Mouse (Mus musculus) kidney, adult 18-20 months (tissue): ENCODE measurements around the gene Fam172a.

Experiments
- DNase-seq: peaks from one replicate; pipeline ENCODE4 v3.0.0; 2021

Fam172a gene

DNA sequence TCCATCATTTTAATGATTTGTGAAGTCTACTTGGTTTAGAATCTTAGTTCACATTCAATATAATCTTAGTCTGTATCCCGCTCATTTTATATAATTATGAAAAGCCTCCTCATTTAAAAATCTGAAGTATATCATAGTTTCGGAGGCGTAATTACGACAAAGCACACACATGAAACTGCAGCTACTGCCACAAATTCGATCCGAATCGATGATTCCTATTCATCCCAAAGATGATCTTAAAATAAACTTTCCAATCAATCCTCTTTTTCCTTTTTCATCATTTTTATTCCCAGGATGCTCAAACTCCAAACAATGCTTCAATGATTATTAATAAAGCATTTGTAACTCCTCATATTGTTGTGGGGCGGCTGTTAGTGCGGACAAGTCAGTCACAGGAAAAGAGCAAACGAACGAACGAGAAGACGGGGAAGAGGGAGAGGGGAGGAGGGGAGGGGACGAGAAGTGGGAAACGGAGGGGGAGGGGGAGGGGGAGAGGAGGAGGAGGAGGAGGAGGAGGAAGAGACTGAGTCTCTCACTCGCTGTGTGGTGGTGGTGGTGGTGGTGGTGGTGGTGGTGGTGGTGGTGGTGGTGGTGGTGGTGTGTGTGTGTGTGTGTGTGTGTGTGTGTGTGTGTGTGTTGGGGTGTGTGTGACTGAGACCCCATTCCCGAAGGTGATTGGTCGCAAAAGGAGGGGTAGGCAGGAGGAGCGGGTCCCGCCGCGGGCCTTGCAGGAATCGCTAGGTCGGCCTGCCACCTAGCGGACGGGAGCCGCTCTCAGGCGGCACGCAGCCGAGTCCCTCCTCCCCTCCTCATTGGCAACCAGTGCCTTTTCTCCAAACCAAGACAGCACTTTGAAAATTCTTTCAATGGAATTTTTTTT lies 499.4 kb downstream of the Fam172a start:
- DNase-seq: peak; percentile 82

GRCm38 (mm10) chr13:78201871-78202565 lies 500.2 kb downstream of the Fam172a start:
- no peak for DNase-seq

DNA sequence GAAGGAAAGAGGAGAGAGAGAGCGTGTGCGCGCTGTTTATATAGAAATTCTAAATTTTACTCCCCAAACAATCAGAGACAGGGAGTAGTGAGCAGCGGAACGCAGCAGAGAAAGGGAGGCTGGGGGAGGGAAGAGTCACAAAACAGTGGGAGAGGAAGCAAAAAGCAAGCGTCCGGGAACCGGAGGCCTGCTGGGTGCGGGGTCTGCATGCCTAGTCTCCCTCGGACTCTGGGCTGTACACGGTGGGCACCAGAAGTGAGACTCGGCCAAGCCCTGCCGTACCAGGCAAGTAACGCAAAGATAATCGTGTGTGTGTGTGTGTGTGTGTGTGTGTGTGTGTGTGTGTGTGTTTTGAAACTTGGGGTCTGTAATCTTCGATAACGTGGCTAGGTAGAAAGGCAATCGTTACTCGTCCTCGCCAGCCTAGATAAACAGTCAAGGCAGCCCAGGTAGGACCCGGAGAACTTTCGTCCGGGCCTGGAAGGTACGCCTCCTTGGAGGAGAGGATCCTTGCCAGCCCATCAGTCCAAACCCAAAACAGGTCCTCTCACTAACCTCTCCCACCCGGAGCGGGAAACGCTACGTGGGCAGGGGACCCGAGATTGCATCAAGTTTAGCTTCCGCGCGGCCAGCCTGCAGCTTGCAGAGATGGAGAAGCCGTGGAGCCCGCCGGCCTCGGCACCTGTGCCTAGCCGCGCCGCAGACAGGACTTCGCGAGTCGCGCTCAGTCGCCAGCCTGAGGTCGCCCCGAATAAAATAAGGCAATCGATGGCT lies 500.9 kb downstream of the Fam172a start:
- no peak for DNase-seq

GRCm38 (mm10) chr13:78203348-78204061 lies 501.7 kb downstream of the Fam172a start:
- no peak for DNase-seq

DNA sequence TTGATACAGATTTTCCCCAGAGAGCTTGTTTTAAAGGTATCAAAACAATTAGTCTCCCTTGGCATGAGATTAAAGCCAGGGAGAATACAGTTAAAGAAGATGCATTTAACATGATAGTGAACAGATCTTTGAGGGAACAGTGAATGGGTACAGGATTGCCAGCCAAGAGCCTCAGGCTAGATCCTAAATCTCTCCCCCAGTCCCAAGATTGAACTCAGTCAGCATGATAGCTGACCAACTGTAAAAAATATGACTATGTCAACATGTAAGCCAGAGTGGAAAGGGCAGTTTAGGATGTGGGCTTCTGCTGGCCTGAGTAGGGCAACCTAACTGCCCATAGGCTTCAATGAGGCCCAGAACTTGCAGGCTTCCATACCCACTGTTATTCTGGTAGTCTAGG lies 503.6 kb downstream of the Fam172a start:
- DNase-seq: no peak

- no peak for DNase-seq
These were observed 505.1 kb downstream of the Fam172a start for GRCm38 (mm10) chr13:78206891-78207430.

GRCm38 (mm10) chr13:78207796-78208645 lies 506.2 kb downstream of the Fam172a start:
- DNase-seq: no peak

DNA sequence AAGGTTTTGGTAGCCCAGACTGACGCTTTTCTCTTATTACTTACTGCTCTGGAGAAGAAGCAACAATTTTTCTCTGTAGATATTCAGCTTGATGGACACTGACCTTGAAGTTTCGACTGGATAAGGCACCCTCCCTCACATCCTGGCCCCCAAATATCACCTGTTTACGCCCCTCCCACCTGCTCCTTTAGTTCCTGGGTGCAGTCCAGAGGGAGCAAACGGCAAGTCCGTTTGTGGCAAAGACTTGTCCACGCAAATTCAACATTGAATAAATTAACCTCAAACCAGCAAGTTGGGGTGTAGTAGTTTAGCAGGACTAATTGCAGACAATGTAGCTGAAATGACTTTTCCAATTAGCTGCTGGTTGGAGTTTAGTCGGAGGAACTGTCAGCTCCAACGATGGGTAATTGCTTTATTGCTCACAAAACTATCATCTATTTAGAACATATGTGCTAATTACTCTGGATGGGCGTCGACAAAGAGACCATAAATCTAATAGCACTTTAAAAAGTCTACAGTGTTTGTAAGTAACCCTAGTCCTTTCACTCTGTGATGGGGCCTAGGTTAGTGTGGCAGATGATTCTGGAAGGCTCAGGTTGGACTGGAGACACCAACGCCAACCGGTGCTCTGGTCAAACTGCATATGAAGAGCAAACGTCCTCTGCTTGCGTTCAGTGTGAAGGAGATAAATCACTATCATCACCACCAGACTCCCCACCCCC lies 507.0 kb downstream of the Fam172a start:
- DNase-seq: no peak

DNA sequence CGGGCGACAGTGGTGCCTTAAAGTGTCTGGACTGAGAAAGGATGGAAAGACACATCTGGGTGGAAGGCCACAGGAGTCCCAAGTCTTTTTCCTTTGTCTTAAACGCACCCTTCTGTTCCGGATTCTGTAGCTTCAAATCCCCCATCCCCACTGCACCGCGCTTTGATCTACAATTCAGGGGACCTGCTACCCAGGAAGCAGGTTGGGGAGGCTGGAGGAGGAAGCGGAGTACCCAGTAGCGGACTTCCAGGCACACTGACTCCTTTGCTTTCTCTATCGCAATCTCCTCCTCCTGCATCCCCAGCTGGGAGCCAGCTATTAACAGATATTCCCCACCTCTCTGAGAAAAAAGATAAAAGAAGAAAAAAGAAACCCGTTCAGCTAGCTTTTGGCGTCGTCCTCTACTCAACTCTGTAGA lies 507.8 kb downstream of the Fam172a start:
- DNase-seq: no peak

DNA sequence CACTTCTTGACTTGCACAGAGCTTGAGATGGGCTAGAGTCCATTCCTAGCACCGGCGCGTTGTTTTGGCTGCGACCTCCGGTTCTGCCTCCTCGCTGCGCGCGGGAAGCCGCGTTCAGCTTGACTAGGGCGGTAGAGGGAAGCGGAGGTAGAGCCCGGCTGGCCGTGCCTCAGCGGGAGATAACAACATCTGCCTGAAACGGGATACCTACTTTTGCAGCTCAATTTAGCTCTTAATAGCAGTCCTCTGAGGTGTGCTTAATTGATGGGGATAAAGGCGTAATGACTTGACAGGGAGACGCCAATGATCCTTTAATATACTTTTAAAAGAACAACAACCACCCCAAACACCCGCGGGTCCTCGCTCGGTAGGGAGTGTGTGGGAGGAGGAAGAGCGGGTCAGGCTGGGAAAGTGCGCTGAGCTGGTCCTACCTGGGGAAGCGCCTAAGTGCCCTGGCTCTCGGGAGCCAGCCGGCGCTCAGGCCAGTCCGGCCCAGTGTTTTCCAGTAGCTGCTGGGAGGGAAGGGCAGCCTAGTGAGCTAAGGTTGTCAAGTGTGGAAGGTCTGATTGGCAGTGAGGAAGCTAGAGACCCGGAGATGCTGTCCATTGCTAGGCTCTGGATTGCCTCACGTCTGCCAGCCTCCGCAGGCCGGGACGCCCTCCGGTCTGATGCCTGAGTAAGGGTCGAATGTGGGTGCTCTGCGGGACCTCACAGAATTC lies 508.4 kb downstream of the Fam172a start:
- no peak for DNase-seq

DNA sequence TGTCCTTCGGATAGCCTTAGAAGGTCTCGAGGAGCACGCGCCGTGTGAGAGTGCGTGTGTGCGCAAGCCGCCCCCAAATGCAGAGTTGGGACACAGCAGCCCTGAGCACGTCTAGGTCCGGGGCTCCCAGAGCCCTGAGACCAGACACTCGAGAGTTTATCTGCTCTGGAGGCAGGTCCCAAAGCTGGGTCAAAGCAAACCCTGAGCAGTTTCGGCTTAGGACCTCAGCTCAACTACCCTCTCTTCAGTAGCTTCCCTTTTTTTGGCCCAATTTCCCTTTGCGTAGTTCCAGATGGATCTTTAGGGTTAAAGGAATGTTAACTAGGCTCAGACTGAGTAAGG lies 508.9 kb downstream of the Fam172a start:
- DNase-seq: no peak

GRCm38 (mm10) chr13:78211231-78212010 lies 509.6 kb downstream of the Fam172a start:
- DNase-seq: no peak

DNA sequence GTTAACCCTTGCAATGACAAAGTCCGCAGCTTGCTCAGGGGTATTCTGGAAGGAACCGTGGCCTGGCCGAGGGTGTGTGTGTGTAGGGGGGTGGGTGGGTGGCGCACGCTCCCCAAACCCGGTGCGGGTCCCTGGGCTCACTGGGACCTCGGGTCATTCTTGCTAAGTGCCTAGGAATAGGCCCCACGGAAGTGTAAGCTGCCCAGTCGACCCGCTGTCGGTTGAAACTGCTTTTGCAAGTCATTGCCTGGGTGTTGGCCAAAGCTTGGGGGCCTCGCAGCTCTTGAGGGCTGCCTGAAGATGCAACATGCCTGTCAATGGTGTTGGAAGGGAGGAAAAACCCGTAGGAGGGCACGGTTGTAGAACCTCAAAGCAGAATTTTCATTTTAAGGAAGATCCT lies 510.3 kb downstream of the Fam172a start:
- DNase-seq: no peak

- no peak for DNase-seq
These were observed 511.3 kb downstream of the Fam172a start for GRCm38 (mm10) chr13:78213155-78213554.

GRCm38 (mm10) chr13:78215223-78215622 lies 513.4 kb downstream of the Fam172a start:
- no peak for DNase-seq
